Mouse (Mus musculus) stomach, embryonic 15.5 days (tissue): ENCODE data around the gene Eno2. TPM values are rescaled to one million over a fixed set of nuclear protein-coding genes. Genes with fewer than 3 reads are reported as not detected.

Source experiments
- ATAC-seq: fragments of 200-750 bp; cut with Nextera tagmentation; 2 replicates; pipeline ENCODE4 v1.8.0; 2017; ENCODE audit warnings: low read depth, moderate number of reproducible peaks, moderate TSS enrichment; ENCODE audit not compliant: insufficient read depth, low FRiP score
- H3K27ac ChIP-seq: fragments of 300-500 bp; sonication (generic); 2 replicates; pipeline ENCODE4 v1.5.1; 2015; ENCODE audit warnings: mild to moderate bottlenecking, inconsistent platforms
- H3K27me3 ChIP-seq: fragments of 300-500 bp; sonication (generic); replicated peaks from 2 replicates; pipeline ENCODE4 v1.6.1; 2015; ENCODE audit warnings: inconsistent platforms
- H3K36me3 ChIP-seq: fragments of 300-500 bp; sonication (generic); 2 replicates; pipeline ENCODE4 v1.6.1; 2015; ENCODE audit warnings: inconsistent platforms
- H3K4me1 ChIP-seq: fragments of 300-500 bp; sonication (generic); 2 replicates; pipeline ENCODE4 v1.6.1; 2015; ENCODE audit warnings: inconsistent platforms
- H3K4me2 ChIP-seq: fragments of 300-500 bp; sonication (generic); 2 replicates; pipeline ENCODE4 v1.6.1; 2015; ENCODE audit warnings: mild to moderate bottlenecking, inconsistent platforms
- H3K4me3 ChIP-seq: fragments of 300-500 bp; sonication (generic); replicated peaks from 2 replicates; pipeline ENCODE4 v1.5.1; 2015; ENCODE audit warnings: inconsistent platforms
- H3K9ac ChIP-seq: fragments of 300-500 bp; sonication (generic); 2 replicates; pipeline ENCODE4 v1.6.1; 2015; ENCODE audit warnings: inconsistent platforms
- H3K9me3 ChIP-seq: fragments of 300-500 bp; sonication (generic); 2 replicates; pipeline ENCODE4 v1.6.1; 2016; ENCODE audit warnings: inconsistent platforms
- WGBS: fragments of 180-500 bp; shearing (Covaris S2); methylation state at CpG from one replicate; pipeline ENCODE4 v1.1.7; 2015; 5-methylcytosine and 5-hydroxymethylcytosine counted together
- polyA plus RNA-seq: library from polyadenylated mRNA; unstranded; fragments of >200 nt; fragmentation: Nextera tagmentation; extraction: Ambion mirVana; gene quantifications from 2 replicates; pipeline ENCODE4 v1.2.1, GENCODE M21; 2015

Gene Eno2
- polyA plus RNA-seq, 1 experiment from 2014 or later, result 6.9 TPM

DNA sequence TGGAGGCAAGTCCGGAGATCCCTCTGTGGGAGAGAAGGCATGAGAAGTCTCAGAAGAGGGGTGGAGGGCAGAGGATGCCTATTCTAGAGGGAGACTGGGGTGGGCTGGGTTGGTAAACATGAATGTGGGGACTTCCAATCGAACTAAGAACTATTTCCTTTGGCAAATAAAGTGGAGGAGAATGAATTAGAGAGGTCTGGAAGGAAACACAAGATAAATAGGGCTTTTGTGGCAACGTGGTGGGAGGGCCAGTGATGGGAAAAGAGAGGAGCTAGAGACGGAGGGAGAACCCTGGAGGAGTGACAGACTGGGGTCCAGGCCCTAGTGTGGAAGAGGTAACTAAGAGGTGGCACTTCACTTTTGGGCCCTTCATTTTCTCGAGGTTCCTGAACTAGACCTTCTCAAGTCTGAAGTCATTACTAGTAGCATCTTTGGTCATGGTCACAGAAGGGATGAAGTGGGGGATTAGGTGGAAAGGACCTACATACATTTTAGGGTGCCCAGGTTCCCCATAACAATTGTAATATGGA, 12.1 kb downstream of the Eno2 start:
- no peaks in the 10 kb centered on the region for H3K9me3 ChIP-seq
- no peak for ATAC-seq
- H3K27ac ChIP-seq, result peak overlapping the region; percentile 96
- H3K4me3 ChIP-seq, result peak overlapping the region; percentile 75
- H3K4me1 ChIP-seq, result peaks cover 49% of the 10 kb centered on the region
- no peaks in the 10 kb centered on the region for H3K36me3 ChIP-seq
- H3K9ac ChIP-seq, result peak overlapping the region; percentile 76
- WGBS, result 7% methylated on average over 5 of the region's 5 CpGs
- H3K4me2 ChIP-seq, result peak overlapping the region; percentile 61
- H3K27me3 ChIP-seq, result no peaks in the 10 kb centered on the region

DNA sequence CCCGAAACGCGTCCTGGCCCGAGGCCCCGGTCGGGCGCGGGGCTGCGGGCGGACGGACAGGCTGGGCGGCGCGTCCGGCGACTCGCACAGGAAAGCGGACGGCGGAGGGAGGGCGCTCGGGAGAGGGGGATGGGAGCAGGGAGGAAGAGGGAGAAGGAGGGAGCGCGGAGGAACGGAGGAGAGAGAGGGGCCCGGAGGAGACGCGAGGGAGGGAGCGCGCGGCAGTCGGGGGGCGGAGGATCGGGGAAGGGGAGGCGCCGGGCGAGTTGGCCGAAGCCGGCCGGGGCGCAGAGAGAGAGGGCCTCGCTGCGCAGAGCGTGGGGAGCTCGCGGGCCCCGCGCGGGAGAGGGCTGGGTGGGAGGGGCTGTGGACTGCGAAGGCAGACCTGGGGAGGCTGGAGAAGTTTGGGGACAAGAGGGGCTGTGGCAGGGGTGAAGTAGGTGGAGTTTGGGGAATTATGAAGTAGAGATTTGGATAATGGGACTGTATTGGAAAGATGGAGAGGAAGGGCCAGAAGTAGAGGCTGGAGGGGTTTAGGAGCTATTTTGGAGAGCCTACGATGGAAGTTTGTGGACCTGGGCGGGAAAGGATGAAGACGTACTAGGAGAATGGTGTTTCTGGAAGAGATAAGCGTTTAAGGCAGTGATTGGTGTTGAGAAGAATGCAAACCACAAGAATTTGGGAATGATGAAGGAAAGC, 12.7 kb downstream of the Eno2 start:
- H3K4me2 ChIP-seq, result peak overlapping the region; percentile 61
- H3K4me1 ChIP-seq, result peaks cover 49% of the 10 kb centered on the region
- WGBS, result 1% methylated on average over 46 of the region's 54 CpGs
- H3K9me3 ChIP-seq, result no peaks in the 10 kb centered on the region
- ATAC-seq, result peak; percentile 76
- no peaks in the 10 kb centered on the region for H3K36me3 ChIP-seq
- H3K27me3 ChIP-seq, result no peaks in the 10 kb centered on the region
- peak overlapping the region; percentile 76 for H3K9ac ChIP-seq
- peak overlapping the region; percentile 96 for H3K27ac ChIP-seq
- H3K4me3 ChIP-seq, result peak overlapping the region; percentile 75

DNA sequence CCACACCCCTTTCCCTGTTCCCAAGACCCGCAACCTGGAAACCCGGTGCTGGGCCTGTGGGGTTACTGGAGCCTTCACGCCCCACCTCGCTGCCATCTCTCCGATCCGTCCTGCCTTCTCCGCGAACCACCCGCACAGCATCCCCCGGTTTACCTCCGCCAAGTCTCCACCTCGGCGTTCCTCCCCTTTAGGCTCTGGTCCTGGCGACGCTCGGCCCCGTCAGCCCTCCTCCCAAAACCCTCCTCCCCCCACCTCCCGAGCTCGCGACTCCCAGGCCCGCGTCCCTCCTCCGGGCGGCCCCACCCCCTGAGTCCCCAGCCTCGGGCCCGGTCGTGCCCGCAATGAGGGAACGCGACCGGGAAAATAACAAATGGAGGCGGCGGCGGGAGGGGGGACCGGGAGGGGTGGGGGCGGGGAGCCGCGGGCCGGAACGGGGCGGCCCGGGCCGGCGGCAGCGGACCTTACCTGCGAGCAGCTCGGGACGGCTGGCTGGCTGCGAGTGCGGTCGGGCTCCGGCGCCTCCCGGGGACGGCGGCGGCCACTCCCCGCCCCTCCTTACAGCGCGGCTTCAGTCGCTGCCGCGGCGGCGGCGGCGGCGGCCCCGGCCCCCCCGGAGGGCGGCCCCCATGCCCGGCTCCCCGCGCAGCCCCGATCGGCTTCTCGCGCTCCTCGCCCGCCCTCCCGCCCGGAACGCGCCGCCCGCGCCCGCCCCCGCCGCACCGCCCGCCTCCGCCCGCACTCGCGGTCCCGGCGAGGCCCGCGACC, 13.5 kb downstream of the Eno2 start, which contains the start of the genes Gm45234 and Atn1:
Gm45234 (minus strand) TSS at position 191 of the 765 bp plus-strand sequence.
Atn1 (minus strand) TSS at position 694 of the 765 bp plus-strand sequence.
- no peaks in the 10 kb centered on the region for H3K9me3 ChIP-seq
- peaks cover 49% of the 10 kb centered on the region for H3K4me1 ChIP-seq
- ATAC-seq, result peak; percentile 57; the same call in 1 of the 2 replicates
- H3K27ac ChIP-seq, result peak within 1 kb of the TSS; percentile 96
- peak within 1 kb of the TSS; percentile 61 for H3K4me2 ChIP-seq
- no peaks in the 10 kb centered on the region for H3K36me3 ChIP-seq
- peak within 1 kb of the TSS; percentile 76 for H3K9ac ChIP-seq
- H3K4me3 ChIP-seq, result peak within 1 kb of the TSS; percentile 75
- under 1% methylated on average over 51 of the region's 100 CpGs for WGBS
- no peaks in the 10 kb centered on the region for H3K27me3 ChIP-seq

DNA sequence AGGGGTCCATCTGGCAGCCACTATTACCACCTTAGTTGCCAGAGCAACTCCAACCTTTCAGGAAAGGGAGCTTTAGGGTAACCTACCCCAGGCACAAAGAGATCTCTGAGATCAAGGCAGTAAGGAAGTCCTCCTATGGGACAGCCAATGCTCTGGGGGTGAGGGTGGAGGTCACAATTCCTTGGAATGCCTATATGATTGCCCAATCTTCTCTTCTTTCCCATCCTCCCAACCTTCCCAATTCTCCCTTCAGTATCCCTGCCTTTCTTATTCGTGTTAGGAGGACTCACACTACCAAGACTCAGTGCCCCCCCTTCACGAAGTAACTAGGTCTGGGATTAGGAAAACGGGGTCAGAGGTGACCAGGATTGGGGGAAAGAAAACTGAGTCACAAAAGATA, 14.2 kb downstream of the Eno2 start:
- H3K4me3 ChIP-seq, result peak overlapping the region; percentile 75
- no peaks in the 10 kb centered on the region for H3K36me3 ChIP-seq
- WGBS, result 8% methylated on average over 3 of the region's 3 CpGs
- peak overlapping the region; percentile 61 for H3K4me2 ChIP-seq
- peaks cover 49% of the 10 kb centered on the region for H3K4me1 ChIP-seq
- peak overlapping the region; percentile 76 for H3K9ac ChIP-seq
- ATAC-seq, result no peak
- no peaks in the 10 kb centered on the region for H3K27me3 ChIP-seq
- no peaks in the 10 kb centered on the region for H3K9me3 ChIP-seq
- H3K27ac ChIP-seq, result peak overlapping the region; percentile 96

DNA sequence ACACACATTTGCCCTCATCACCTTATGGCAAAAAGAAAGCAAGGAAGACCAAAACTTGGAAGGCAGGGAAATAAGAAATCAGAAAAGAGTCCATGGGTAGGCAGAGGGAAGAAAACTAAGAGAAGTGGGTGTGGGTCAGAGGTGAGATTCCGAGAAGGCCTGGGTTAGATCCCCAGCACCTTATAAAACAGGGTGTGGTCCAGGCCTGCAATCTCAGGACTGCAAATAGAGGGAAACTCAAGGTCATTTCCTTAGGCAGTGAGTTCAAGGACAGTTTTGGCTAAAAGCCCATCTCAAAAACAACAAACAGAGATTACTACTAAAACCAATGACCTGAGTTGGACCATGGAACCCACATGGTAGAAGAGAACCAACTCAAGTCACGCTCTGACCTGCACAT, 15.6 kb downstream of the Eno2 start:
- peaks cover 38% of the 10 kb centered on the region for H3K4me1 ChIP-seq
- no peak overlapping the region for H3K9ac ChIP-seq
- H3K27ac ChIP-seq, result no peak overlapping the region
- no peak for ATAC-seq
- no peaks in the 10 kb centered on the region for H3K9me3 ChIP-seq
- 83% methylated on average over 2 of the region's 2 CpGs for WGBS
- no peaks in the 10 kb centered on the region for H3K27me3 ChIP-seq
- H3K4me3 ChIP-seq, result no peak overlapping the region
- 0 out of 2 replicates have a peak, but pooled peaks cover 9% of the 10 kb centered on the region for H3K36me3 ChIP-seq
- no peak overlapping the region for H3K4me2 ChIP-seq

DNA sequence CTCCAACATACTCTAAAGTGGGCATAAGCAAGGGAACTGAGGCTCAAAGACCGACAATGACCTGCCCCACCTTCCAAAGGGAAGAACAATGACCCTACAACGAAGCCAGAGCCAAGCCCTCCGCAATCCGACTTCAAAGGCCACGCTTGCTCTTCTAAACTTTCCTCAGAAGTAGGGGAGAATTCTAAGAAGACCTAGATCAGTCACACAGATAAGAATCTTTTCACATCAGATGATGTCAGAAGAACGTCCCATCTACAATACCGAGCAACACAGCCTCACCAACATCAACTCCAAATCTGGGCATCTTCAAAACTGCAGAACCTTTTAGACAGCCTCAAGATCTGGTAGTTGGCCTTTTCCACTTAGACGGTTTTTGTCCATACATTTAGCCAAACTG, 19.1 kb downstream of the Eno2 start:
- H3K27ac ChIP-seq, result no peak overlapping the region
- H3K4me1 ChIP-seq, result peaks cover 33% of the 10 kb centered on the region
- peaks cover 26% of the 10 kb centered on the region for H3K36me3 ChIP-seq
- H3K27me3 ChIP-seq, result no peaks in the 10 kb centered on the region
- WGBS, result 81% methylated on average over 8 of the region's 8 CpGs
- H3K9me3 ChIP-seq, result no peaks in the 10 kb centered on the region
- H3K4me3 ChIP-seq, result no peak overlapping the region
- no peak for ATAC-seq
- no peak overlapping the region for H3K4me2 ChIP-seq
- no peak overlapping the region for H3K9ac ChIP-seq

DNA sequence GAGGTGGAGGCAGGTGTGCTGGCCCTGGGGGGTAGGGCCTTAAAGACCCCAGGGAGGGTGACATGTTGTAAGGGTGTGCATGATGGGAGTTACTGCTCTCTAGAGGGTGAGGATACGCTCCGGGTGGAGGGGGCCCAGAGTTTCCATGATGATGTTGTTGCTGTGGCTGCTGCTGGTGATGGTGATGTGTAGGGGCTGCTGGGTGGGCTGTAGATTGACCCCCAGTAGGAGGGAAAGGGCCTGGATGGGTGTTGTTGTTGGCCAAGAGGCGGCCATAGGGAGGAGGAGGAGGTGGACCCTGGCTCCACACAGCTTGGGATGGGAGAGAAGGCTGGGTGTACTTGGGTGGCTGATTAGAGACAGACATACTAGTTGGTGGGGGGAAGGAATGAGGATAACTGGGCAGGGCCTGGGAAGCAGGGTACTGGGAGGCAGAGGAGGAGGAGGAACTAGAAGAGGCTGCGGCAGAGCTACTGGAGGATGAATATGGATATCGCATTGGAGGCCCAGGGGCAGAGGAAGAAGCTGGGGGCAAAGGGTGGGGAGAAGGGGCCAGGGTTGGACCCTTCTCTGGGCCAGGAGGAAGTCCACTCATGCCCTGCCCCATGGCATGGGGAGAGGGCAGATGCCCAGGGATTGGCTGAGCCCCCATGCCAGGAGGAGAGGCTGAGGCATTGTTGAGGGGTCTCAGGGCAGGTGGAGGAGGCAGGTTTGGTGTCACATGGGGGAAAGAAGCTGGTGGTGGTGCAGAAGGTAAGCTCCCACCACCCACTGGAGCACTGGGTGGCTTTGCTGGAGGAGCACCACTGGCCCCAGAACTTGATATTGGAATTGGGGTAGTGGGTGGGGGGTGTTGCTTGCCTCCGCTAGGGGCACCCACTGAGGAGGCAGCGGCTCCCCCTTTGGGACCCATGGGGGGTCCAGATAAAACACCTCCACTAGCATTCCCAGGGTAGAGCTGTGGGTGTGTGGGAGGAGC, 22.5 kb downstream of the Eno2 start:
- H3K36me3 ChIP-seq, result peaks cover 50% of the 10 kb centered on the region
- H3K27me3 ChIP-seq, result no peaks in the 10 kb centered on the region
- H3K9me3 ChIP-seq, result no peaks in the 10 kb centered on the region
- WGBS, result 87% methylated on average over 7 of the region's 7 CpGs
- peak overlapping the region; percentile 94; the same call in 1 of the 2 replicates for H3K4me2 ChIP-seq
- H3K9ac ChIP-seq, result no peak overlapping the region
- no peak overlapping the region for H3K27ac ChIP-seq
- H3K4me1 ChIP-seq, result peaks cover 23% of the 10 kb centered on the region
- no peak for ATAC-seq
- 0 out of 2 replicates have a peak overlapping the region, but pooled peaks have one; percentile 51 for H3K4me3 ChIP-seq

DNA sequence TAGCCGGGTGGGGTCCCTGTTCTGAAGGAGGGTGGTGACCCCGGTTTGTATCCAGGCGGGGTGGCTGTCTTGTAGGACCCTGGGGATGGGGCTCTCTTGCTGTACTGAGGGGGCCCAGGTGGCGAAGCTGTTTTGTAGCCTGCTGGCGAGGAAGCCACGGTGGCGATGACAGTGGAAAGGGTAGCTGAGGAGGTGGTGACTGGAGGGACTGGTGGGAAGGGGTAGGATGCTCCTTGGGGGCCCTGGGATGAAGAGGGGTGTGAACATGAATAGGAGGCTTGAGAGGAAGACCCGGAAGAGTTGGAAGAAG, 23.2 kb downstream of the Eno2 start:
- 17% methylated on average over 8 of the region's 8 CpGs for WGBS
- peaks cover 50% of the 10 kb centered on the region for H3K36me3 ChIP-seq
- H3K4me1 ChIP-seq, result peaks cover 25% of the 10 kb centered on the region
- ATAC-seq, result no peak
- no peaks in the 10 kb centered on the region for H3K27me3 ChIP-seq
- H3K4me2 ChIP-seq, result peak overlapping the region; percentile 94
- peak overlapping the region; percentile 85 for H3K27ac ChIP-seq
- peak overlapping the region; percentile 51 for H3K4me3 ChIP-seq
- no peaks in the 10 kb centered on the region for H3K9me3 ChIP-seq
- H3K9ac ChIP-seq, result peak overlapping the region; percentile 72

DNA sequence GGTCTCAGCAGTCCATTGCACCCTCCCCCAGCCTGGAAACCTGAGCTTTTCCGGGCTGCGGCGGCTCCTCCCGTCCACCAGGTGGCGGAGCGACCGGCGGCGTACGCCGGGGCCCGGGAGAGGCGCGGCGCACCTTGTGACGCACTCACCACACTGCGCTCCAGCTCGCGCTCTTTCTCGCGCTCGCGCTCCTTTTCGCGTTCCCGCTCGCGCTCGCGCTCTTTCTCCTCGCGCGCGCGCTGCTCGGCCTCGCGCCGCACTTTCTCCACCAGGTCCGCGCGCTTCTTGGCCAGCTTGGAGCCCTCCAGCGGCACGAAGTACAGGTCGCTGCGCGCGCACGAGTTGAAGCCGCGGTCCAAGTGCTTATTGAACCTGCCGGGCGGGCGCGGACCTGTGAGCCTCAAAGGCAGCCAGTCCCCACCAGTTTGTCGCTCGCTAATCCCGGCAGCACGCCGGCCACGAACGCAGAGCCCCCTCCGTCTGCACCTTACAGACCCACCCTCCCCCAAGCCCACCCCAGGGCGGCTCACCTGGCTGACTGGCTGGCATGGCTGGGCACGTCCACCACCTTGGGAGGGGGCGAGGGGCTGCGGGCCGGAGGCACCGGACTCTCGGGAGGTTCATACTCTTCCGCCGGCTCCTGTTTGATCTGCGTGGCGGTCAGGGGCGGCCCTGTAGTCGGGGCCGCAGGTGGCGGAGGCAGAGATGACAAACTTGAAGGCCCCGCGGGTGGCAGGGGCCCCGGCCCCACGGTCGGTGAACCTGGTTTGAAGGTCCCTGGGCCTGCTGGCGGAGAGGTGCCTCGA, 23.8 kb downstream of the Eno2 start:
- no peaks in the 10 kb centered on the region for H3K9me3 ChIP-seq

DNA sequence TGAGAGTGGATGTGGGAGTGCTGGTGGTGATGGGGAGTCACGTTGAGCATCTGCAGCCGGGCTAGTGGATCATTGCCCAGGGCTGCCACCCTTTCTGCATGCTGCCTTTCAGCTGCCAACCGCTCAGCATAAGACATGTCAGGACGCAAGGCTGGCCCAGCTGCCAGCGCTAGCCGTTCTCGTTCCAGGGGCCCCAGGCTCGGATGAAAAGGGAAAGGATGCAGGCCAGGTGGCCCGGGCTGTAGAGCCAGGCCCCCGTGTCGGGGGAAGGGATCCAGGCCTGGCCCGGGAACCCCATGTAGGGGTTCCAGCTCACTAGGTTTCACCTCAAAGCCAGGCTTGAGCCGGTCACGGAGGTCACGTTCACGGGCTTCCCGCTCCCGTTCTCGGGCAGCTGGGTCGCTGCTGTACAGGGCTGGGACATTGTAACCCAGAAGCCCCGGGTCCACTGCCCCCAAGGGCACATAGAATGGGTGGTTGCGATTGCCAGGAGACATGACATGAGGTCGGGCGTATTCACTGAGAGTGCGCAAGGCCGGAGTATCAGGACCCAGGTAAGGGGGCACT, 24.6 kb downstream of the Eno2 start:
- 67% methylated on average over 26 of the region's 26 CpGs for WGBS
- ATAC-seq, result no peak
- peak overlapping the region; percentile 51 for H3K4me3 ChIP-seq
- no peaks in the 10 kb centered on the region for H3K27me3 ChIP-seq
- peak overlapping the region; percentile 60; the same call in 1 of the 2 replicates for H3K27ac ChIP-seq
- H3K9ac ChIP-seq, result no peak overlapping the region
- H3K4me1 ChIP-seq, result peaks cover 31% of the 10 kb centered on the region
- H3K36me3 ChIP-seq, result peaks cover 50% of the 10 kb centered on the region
- no peaks in the 10 kb centered on the region for H3K9me3 ChIP-seq
- peak overlapping the region; percentile 94 for H3K4me2 ChIP-seq

More for the DNA sequence above, 23.8 kb downstream of the Eno2 start:
- Histone ChIP-seq H3K36me3 (peaks cover 50% of the 10 kb centered on the region), H3K4me2 (peak overlapping the region; percentile 94), H3K4me1 (peaks cover 25% of the 10 kb centered on the region), H3K9ac (peak overlapping the region; percentile 72), H3K27ac (peak overlapping the region; percentile 85), H3K27me3 (no peaks in the 10 kb centered on the region), H3K4me3 (peak overlapping the region; percentile 51)
- WGBS, result under 1% methylated on average over 85 of the region's 85 CpGs
- peak; percentile 81 for ATAC-seq
